ENCODE assay signal across 8 mouse cellular contexts in genomic region chr16:11253065-11253831, GRCm38 (mm10). TPM values are rescaled to one million over a fixed set of nuclear protein-coding genes. Genes with fewer than 3 reads are reported as not detected.
DNase-seq lines count a peak whose midpoint lies in the region; ATAC-seq lines count a peak whose summit lies in the region.

No protein-coding gene starts in this region.

- H3K4me3 ChIP-seq in hindbrain, embryonic 10.5 days, result peak overlapping the region; percentile 99

- DNase-seq in Muller cell, postnatal 12 days (ENCODE audit: inconsistent ontology term), result peak; percentile 56
- DNase-seq in cerebellum, adult 8-10 months, result peak; percentile 44
- peak; percentile 57 for DNase-seq in hindbrain, embryonic 10.5 days (ENCODE audit: low spot score)
- peak; percentile 24 to 28 for DNase-seq in layer of hippocampus, postnatal 14 days (ENCODE audit: low spot score in 2 of 2)
- peak; percentile 19 for DNase-seq in lung, postnatal 25 days (ENCODE audit: low spot score)
- DNase-seq in right cerebral cortex, adult 18-20 months, result peak; percentile 26
- DNase-seq in urinary bladder, adult 2 months (ENCODE audit: low spot score), result peak; percentile 68

- H3K36me3 ChIP-seq in hindbrain, embryonic 10.5 days, result peaks cover 4% of the 10 kb centered on the region; the same call in 1 of the 2 replicates

- no peaks in the 10 kb centered on the region for H3K9me3 ChIP-seq in hindbrain, embryonic 10.5 days

- 0% methylated on average over 58 of the region's 58 CpGs for WGBS in hindbrain, embryonic 10.5 days

- peak; percentile 8; the same call in 1 of the 2 replicates for ATAC-seq in frontal cortex, adult (ENCODE audit: low TSS enrichment)

- H3K27me3 ChIP-seq in hindbrain, embryonic 10.5 days (ENCODE audit: insufficient read depth, poor library complexity, severe bottlenecking), result no peaks in the 10 kb centered on the region

- H3K27ac ChIP-seq in hindbrain, embryonic 10.5 days, result peak overlapping the region; percentile 97

- peaks cover 18% of the 10 kb centered on the region for H3K4me1 ChIP-seq in hindbrain, embryonic 10.5 days (replicated peaks)

RNA-seq across cellular contexts. Expression of gene Gspt1, which starts 0.9 kb away (rescaled TPM):
- polyA plus RNA-seq in hindbrain, embryonic 10.5 days (2016; fragmentation: Nextera tagmentation; extraction: Ambion mirVana), result 70.6 and 83.2 TPM in 2 replicates
- 10 to 100 TPM; 92.4 to 95.1 TPM for total RNA-seq in layer of hippocampus, postnatal 14 days (2021)
- polyA plus RNA-seq in urinary bladder, adult 2 months (2012; rRNA removed), result 44.5 and 55.8 TPM in 2 replicates

RNA-seq across cellular contexts. Expression of gene Rsl1d1, which starts 50.1 kb away (rescaled TPM):
- polyA plus RNA-seq in hindbrain, embryonic 10.5 days (2016; fragmentation: Nextera tagmentation; extraction: Ambion mirVana), result 212 and 259 TPM in 2 replicates
- total RNA-seq in layer of hippocampus, postnatal 14 days (2021), result 10 to 100 TPM; 52.4 to 53.5 TPM
- 50.0 and 50.9 TPM in 2 replicates for polyA plus RNA-seq in urinary bladder, adult 2 months (2012; rRNA removed)

Comparison
In these comparisons a context has a peak if more than half of its experiments do, and no peak if none do; other contexts are left out.
1. Peak in every context shown above with its lines: DNase-seq, ATAC-seq, H3K4me3 ChIP-seq and H3K27ac ChIP-seq.